Mouse (Mus musculus) adrenal gland, postnatal 36 days (tissue): ENCODE data around the gene Fpgs. TPM values are rescaled to one million over a fixed set of nuclear protein-coding genes. Genes with fewer than 3 reads are reported as not detected.

Experiments used
- DNase-seq, 2 experiments: peaks; one replicate each; pipeline ENCODE4 v3.0.0; 2021; ENCODE audit warnings: mixed read lengths in 1 of 2
- total RNA-seq, 2 experiments: library from RNA; stranded (reverse); gene quantifications; 2 replicates each; pipeline ENCODE4 v1.2.3; 2021

Fpgs gene
- total RNA-seq, 2 experiments from 2014 or later = 12.8 to 14.9 TPM

DNA sequence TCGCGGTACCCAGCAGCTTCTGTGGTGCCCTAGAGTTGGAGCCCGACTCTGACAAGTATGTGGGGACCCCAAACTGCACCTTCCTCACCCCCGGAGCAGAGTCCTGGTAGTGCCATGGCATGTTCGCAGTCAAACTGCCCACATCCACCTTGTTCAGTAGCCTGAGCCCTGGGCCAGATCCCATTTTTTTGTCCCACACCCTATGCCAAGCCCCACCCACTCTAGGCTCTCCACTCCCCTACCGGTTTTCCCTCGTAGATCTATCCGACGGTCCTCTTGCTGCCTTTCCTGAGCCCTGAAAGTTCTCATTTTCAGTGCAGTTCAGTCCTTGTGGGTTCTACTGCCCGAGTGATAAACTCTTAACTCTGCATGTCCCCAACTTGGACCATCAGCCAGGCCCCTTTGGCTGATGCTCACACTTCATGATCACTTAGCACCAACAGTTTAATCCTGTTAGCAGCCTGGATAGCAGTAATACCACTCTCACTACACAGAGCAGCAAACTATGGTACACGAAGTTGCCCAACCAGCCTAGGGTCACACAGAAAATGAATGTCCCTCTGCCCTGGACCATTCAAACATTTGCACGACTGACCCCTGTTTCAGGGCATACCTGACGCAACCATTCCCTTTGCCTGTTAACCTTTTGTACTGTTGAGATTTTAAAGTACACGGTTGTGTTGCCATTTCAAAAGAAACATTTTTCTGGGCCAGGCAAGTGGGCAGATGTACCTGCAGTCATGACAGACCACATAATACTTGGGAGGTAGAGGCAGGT, 2.8 kb downstream of the Fpgs start:
- no peak for DNase-seq

GRCm38 (mm10) chr2:32699680-32700079, 4.3 kb downstream of the Fpgs start:
- DNase-seq = no peak

- DNase-seq = no peak
Observed at GRCm38 (mm10) chr2:32694691-32695090, 9.3 kb downstream of the Fpgs start.

DNA sequence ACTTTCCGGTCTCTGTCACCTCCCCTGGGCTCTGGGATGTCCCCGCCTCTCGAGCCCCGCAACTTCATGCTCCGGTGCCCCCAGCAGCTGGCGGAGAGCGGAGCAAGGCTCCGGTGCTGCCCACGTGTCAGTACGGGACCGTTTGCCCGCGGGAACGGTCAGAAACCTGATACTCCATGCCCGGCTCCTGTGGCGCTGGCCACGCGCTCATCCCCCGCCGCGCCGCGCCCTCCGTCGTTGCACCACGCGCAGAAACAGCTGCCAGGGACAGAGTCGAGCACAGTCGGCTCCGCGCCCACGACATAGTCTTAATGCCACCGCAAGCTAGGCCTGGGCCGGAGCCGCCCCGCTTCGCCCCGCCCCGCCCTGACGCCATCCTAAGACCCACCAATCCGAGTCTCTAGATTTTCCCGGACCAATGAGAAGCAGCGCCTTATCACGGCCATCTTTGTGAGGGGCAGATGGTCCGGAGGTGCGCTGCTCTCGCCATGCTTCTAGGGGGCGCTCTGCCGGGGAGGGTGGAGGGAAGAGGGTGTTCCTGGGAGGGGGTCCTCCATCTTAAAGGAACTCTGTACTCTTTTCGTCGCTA, 10.0 kb downstream of the Fpgs start:
- DNase-seq = peak; percentile 95 to 97

- no peak for DNase-seq
Observed at GRCm38 (mm10) chr2:32693282-32693681, 10.7 kb downstream of the Fpgs start.

- no peak for DNase-seq
Observed at GRCm38 (mm10) chr2:32692496-32692895, 11.4 kb downstream of the Fpgs start.

DNA sequence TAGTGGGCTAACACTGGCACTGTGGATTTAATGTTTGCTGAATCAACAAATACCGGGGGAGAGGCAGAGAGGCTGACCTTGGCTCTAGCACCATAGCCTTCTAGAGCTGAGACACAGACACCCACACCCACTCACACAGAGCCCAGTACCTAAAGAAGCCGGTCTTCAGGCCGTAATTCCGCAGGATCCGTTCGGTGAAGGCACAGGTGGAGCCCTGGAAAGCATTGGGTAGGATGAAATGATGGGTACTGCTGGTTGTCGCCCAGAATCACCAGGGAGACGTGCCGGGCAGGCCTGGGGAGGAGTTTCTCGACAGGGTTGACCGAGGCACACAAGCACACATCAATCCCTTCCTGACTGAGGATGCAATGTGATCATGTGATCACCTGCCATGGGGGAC, 12.9 kb downstream of the Fpgs start:
- no peak for DNase-seq

- peak; percentile 93 to 94 for DNase-seq
Observed at GRCm38 (mm10) chr2:32689420-32689819, 14.5 kb downstream of the Fpgs start.

DNA sequence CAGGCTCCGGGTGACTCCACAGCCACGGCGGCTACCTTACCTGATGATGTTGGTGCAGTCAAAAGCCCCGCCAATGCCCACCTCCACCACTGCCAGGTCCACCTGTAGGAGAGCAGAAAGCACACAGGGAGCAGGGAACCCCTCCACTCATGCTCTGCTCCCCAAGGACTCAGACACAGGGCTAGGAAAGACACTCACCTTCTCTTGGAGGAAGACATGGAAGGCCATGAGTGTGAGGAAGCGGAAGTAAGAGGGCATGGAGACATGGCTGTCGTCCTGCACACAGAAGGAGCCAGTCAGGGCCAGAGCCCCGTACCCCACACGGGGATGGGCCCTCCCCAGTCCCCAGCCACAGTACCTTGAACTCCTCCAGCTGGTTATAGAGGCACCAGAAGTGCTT, 16.4 kb downstream of the Fpgs start:
- DNase-seq = no peak

DNA sequence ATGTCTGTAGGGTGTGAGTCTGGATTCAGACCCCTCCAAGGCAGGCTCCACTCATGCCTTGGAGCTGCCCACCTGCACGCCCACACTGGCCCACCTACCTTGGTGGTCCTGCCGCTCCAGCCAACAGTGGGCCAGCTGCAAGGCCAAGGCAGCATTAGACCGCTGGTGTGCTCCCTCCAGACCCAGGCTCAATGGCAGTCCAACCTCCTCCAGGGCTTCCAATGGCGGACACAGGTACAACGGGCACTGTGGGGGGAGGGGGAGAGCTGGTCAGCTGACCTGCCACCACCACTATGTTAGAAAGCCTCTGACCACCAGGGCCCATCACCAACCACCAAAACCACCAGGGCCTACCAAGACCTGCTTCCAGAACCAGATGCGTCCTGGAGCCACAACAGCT, 17.3 kb downstream of the Fpgs start:
- no peak for DNase-seq

- DNase-seq = peak; percentile 50 to 66
Observed at GRCm38 (mm10) chr2:32685807-32686206, 18.1 kb downstream of the Fpgs start.

DNA sequence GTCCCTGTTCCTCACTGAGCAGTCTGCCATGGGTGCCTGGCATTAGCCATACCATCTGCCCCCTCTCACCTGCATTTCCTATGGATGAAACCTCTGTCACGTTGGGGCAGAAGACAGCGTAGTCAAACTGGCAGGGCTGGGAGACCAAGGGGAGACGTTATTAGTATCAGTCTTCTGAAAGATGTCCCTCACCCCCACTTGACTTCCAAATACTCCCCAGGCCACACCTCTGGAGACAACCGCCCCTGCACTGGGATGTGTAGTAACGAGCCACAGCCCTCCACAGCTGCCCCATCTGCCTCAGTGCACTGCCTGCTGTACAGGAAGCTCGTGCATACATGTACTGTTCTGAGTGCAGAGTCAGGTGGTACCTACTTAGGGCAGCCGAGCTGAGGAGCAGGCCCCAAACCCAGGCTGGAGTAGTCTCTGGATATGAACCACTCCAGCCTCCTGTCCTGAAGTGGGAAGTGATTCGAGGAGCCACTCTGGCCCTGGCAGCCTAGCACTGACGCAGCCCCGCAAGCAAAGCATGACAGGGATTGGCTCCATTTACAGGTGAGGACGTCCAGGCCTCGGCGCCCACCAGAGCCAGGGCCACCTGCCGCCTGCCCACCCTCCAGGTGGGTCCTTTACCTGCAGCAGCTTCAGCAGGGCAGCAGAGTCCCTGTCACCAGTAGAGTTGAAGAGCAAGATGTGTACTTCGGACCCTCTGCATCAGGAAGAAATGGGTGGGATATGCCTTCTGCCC, 19.1 kb downstream of the Fpgs start:
- DNase-seq = no peak

DNA sequence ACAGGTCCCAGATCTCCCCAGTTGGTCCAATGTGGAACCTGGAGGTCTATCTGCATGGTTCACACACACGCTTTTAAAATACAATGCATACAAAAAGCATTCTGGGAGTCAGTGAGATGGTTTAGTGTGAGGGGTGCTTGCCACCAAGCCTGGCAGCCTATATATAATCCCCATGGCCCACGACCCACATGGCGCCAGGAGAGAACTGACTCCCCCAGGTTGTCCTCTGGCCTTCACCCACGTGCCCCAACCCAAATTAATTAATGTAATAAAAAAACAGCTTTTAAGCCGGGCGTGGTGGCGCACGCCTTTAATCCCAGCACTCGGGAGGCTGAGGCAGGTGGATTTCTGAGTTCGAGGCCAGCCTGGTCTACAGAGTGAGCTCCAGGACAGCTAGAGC, 20.2 kb downstream of the Fpgs start:
- DNase-seq = no peak

- no peak for DNase-seq
Observed at GRCm38 (mm10) chr2:32682721-32683417, 21.1 kb downstream of the Fpgs start.

DNA sequence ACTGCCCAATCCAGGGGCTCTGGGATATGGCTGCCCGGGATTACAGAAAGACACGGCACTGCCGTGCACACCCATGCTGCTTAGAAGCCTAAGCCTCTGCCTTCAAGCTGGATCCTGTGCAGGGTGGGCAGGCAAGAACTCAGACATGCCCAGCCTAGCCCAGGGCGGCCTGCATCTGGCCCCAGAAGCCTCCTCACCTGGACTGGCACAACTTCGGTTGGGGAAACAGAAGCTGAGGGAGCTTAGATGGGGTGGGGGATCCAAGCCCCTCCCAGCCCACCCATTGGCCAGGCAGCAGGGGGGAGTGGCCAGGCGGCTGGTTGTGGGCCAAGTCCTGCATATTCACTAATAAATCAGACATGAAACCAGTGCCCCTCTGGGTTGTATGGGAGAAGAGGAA, 22.2 kb downstream of the Fpgs start:
- DNase-seq = no peak

DNA sequence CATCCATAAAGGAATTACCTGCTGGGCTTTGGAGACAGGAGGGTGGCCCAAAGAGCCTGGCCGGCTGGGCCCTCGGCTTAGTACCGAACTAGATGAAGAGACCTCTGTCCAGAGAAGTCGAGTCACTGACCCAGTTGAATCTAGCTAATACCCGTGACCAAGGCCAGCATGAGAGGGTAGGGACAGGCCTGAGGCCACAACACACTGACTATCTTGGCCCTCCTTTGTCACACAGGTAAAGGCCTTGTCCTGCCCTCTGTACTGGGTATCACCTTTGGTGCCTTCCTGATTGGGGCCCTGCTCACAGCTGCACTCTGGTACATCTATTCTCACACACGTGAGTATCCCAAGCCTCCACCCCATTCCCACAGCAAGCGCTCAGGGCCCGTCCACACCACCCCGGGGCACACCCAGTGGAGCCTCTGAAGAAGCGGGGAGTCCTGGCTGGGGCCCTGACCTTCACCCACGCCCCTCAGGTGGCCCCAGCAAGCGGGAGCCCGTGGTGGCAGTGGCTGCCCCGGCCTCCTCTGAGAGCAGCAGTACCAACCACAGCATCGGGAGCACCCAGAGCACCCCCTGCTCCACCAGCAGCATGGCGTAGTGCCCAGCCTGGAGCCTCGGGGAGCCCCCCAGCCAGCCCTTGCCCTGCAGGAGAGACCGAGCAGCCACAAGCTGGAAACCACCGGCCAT, 22.8 kb downstream of the Fpgs start:
- no peak for DNase-seq

DNA sequence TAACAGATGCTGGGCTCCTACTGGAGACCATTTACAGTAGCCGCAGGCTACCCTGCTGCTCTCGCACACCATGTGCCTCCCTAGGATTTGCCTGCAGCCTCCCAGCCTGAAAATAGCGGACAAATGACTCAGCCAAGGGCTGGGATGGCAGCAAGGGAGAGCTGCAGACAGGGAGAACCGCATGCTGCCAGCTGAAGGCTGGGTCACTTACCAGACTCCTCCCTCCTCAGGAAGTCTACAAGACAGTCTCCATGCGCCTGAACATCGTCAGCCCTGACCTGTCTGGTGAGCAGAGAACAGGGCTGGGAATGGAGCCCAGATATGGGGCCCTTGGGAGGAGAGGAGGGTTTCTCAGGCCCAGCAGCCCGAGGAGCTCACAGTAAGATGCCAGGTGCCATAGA, 23.9 kb downstream of the Fpgs start:
- peak; percentile 79 to 82 for DNase-seq

DNA sequence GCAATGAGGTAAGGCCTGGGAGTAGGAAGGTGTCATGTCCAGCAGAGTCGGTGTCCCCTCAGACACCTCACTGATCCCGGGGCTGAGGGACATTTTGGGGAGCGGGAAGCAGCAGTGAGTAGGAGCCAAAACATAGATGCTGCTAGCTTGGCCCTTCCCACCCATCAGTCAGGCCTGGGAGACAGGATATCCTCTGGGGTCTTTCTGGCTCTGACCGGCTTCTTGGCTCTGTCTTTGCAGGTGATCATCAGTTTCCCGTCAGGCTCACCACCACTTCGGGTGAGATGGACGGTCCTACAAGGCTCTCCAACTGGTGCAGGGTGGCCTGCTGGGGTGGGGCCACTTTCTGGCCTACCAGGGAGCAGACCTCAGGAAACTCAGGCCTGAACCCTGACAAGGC, 26.3 kb downstream of the Fpgs start:
- no peak for DNase-seq

DNA sequence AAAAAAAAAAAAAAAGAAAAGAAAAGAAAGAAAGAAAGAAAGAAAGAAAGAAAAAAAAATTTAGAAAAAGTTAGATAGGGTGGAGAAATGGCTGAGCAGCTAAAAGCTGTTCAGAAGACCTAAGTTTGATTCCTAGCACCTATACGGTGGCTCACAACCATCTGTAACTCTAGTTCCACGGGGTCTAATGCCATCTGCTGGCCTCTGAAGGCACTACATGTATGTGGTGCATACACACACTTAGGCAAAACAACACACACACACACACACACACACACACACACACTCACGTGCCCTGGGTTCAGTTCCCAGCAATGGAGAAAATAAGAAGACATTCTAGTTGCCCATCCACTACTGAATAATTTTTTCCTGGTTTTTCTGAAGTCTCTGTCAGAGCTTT, 27.1 kb downstream of the Fpgs start:
- DNase-seq = no peak

DNA sequence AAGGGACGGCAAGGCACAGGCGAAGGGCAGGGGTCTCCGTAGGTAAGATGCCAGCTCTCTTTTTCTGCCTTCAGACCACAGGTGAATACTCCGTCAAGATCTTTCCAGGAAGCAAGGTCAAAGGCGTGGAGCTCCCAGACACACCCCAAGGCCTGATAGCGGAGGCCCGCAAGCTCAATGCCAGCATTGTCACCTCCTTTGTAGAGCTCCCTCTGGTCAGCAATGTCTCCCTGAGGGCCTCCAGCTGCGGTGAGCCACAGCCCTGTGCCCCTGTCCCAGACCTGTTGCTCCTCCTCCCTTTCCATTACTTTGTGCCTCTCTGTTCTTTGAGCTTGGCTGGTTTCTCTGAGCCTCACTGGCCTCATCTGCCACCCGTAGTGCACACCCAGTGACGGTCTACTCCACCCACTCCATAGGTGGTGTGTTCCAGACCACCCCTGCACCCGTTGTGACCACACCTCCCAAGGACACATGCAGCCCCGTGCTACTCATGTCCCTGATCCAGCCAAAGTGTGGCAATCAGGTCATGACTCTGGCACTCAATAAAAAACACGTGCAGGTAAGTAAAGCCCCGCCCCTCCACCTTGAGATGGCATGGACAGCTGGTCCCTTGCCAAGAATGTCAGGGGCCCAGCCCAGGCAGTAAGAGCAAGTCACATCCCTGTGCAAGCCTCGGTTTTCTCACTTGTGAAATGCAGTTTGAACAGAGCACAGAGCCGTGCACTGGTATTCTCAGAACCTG, 30.6 kb downstream of the Fpgs start:
- DNase-seq = no peak

- no peak for DNase-seq
Observed at GRCm38 (mm10) chr2:32671907-32672595, 31.9 kb downstream of the Fpgs start.
